Mouse (Mus musculus) cerebellum, postnatal 14 days (tissue): ENCODE data around the gene Trpv5.

Experiments used
- DNase-seq, 2 experiments: peaks; one replicate each; pipeline ENCODE4 v3.0.0; 2021; ENCODE audit warnings: mixed read lengths in 2 of 2

Gene Trpv5

DNA sequence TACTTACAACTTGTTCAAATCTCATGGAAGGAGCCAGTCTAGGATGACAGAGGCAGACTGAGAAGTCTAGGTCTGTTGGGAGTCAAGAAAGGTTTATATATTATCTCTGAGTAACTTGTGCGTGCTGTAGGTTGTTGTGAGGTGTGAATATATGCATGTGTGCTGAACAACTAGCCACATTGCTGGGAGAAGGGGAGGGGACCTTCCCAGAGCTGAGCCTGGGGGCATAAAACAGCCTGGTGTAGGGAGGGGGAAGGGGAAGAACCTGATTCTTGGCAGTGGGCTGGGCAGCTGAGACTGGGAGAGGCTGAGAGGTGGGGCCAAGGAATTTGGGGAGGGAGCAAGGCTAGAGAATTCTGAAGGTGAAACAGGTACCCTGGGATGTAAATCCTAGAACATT, at the start of gene Trpv5:
Gene Trpv5, minus strand, starts transcription at position 101 of the 400 bp plus-strand sequence.
- no peak for DNase-seq

DNA sequence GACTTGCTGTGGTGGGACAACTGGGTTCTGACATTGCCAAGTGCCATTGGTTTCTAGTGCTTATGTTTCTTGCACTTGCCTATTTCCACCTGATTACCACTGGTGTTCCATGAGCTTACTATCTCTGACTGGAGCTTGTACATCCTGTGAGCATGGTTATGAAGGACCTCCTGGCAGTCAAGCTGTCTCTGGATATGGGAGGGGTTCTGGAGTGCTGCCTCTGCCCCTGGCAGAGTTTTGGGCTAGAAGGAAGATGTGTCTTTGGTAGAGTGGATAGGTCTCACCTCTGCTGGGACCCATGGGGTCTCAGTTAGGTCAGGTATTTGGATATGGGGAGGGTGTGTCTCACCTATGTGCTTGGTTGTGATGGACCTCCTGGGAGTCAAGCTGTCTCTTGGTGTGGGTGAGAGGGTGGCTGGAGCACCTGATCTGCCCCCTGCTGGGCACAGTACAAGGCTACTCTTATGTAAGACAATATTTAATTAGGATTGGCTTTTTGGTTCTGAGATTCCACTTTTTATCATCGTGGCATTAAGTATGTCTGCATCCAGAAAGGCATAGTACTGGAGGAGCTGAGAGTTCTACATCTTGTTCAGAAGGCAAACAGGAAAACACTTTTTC, 47.5 kb upstream of the Trpv5 start:
- peak in 1 of 2 experiments; percentile 2 for DNase-seq

DNA sequence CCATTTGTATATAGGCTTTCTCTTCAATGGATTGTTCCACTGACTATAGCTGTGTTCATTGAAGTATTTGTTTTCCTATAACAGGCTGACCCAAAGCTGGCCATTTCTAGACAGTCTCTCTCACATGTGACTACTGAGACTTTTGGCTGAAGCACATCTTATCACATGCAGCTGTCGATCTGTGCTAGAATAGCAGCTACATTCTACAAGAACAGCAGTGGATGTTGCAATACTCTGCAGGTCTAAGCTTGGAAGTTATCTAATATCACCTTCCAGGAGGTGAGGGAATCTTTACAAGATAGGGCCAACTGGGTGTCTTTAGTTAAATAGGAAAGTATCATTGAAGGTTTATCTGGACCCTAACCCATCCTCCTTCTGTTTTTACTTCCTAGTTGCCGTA, 40.9 kb upstream of the Trpv5 start:
- DNase-seq, result no peak

DNA sequence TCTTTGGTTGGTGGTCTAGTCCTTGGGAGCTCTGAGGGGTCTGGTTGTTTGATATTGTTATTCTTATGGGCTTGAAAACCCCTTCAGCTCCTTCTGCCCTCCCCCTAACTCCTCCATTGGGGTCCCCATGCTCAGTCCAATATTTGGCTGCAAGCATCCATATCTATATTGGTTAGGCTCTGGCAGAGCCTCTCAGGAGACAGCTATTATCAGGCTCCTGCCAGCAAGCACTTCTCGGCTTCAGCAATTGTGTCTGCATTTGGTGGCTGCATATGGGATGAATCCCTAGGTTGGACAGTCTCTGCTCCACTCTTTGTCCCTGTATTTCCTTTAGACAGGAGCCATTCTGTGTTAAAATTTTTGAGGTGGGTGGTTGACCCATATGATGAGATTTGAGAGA, 29.7 kb upstream of the Trpv5 start:
- DNase-seq, result no peak

DNA sequence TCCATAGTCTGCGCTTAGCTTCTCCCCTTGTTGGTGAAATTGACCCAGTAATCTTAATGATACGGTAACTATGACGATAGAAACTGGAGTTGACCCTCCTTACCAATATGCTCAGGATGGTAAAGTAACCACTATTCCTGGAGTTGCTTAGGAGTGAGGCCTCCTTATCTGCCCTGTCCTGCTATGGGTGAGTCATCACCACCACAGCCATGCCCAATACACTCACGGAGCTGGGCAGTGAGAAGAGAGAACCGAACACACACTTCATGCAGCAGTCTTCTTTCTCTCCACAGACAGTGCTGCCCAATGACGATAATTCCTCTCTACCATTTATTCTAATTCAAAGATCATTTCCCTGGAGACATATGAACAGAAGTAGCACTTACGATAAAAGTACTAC, 25.7 kb upstream of the Trpv5 start:
- no peak for DNase-seq

DNA sequence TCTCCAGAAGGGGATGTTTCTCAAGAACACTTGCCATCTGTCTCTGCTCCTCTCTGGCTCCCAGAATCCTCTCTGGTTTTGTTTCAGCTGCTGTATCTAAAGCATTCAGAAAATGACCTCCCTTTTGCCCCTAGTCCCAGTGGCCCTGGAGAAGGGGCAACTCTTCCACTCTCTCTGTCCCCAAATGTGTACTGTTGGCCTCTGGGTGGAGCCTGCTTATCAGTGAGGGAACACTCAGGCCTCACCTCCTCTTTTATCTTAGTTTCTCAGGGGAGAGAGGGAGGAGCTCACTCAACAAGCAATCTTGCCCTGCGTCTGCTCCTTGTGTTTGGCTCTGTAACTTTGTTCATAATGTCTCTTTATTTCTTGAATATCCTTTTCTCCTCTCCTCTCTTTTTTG, 23.6 kb upstream of the Trpv5 start, which contains the start of gene Kel:
Gene Kel, minus strand, starts transcription at position 217 of the 400 bp plus-strand sequence.
- DNase-seq, result no peak

DNA sequence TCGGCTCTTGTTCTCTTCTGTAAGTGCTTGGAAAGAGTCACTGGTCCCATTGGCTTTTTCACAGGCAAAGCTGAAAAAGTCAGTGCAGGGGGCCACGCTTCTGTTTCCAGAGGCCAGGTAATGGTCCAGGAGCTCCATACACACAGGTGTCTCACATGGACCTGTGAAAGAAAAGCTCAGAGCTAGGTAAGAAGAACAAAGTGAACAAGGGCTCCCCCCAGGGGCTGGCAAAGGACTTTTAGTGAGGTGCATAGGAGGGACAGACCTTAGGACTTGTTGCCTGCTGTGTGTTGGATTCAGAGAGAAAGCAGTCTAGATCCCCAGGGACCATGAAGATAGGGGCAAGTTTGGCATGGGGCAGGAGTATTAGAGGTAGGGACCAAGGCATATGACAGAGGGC, 22.4 kb upstream of the Trpv5 start:
- no peak for DNase-seq

DNA sequence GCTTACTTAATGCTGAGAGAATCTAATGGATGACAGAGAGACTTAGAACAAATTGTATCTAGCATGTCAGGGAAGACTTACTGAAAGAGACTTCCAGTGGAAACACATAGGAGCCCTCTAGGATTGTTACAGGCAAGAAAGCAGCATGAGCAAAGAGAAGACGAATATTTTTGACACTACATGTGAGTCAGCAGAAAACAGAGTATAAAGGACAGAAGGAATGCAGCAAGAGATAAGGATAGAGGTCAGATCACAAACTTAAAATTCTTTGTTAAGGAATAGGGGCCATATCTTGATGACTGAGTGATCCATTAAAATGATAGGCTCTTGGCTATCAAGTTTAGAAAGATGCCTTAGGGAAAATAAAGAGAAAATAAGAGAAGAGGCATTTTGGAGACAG, 20.7 kb upstream of the Trpv5 start:
- no peak for DNase-seq

DNA sequence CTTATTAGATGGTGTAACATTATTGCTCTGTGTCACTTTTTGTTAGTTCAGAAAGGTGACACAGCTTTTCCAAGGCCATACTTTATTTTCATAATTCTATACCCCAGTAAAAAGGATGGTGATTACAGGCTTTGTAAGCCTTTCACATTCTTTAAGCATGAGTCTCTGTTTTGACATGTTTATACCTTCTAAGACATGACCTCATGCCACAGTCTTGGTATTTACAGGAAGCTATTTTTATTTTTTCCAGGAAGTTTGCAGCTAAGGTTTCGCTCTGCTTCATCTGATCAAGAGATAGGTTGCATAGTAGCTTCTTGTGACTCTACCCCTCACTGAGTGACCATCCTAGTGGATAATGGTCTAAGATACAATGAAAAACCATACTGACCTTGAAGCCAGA, 13.8 kb upstream of the Trpv5 start:
- DNase-seq, result no peak

DNA sequence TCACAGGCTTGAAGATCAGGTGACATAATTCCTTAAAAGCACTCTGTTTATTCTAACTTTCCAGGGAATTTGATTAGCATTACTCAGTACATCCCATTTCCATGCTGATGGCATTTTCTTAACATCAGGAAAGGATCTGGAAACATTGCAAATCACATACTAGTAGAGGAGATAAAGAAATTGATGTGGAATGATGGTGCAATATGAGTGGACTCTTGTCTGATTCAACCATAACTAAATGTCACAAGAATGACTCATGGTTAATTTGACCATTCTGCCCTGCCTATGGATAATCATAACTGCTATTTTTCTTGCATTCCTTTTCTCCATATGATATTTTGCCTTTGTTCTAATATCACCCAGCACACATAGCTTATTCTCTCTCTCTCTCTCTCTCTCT, 11.6 kb upstream of the Trpv5 start:
- DNase-seq, result no peak

DNA sequence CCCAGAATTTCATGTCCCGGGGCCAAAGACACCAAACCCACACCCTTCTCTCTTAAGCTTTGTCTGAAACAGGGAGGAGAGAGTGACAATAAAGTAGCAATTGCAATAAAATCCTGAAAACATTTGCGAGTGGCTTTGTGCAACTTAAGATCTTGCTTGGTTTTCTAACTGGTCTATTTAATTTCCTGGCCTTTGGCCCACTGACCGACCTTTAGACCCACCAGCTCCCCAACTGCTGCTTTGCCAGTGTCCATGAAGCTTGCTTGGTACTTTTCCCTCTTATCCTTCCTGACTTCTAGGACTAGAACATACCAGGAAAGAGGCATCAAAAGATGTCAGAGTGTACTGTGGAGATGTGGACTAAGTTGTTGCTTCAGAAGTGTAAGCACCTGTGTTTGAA, 5.0 kb upstream of the Trpv5 start:
- DNase-seq, result no peak

DNA sequence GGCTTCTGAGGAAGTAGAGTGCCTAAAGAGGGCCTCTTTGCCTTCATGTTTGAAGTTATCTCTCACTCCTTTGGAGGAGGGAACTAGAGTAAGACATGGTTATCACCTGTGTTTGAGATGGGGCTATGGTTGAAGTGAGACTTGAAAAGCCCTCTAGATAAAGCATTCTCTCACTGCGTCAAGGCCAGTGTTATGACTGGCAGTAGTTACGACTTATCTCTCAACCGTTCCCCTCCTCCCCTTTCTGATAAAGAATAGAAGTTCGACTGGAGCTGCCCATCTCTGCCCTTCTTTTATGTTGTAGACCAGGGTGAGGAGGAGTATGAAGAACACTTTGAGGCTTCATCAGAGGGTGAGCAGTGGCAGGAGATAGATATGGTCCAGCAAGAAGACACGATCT, 4.3 kb upstream of the Trpv5 start:
- no peak for DNase-seq

DNA sequence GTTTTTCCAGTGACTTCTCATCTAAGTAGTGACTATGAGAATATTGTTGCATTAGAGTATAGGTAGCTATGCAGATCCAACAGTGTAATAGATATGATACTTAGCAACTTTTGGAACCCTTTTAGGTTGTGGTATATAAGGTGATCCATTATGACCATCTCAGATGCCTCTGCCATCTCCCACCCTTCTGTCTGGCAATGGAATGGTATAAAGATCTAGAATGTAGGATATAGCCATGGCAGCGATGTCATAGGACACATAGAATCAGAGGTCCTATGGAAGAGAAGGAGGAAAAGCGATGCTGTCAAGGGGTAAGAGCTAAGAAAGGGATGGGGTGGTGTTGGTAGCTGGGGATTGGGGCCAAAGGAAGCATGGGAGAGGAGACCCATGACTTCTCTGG, 3.6 kb upstream of the Trpv5 start, which contains the start of gene Llcfc1:
Gene Llcfc1, plus strand, starts transcription at position 301 of the 400 bp plus-strand sequence.
- no peak for DNase-seq

DNA sequence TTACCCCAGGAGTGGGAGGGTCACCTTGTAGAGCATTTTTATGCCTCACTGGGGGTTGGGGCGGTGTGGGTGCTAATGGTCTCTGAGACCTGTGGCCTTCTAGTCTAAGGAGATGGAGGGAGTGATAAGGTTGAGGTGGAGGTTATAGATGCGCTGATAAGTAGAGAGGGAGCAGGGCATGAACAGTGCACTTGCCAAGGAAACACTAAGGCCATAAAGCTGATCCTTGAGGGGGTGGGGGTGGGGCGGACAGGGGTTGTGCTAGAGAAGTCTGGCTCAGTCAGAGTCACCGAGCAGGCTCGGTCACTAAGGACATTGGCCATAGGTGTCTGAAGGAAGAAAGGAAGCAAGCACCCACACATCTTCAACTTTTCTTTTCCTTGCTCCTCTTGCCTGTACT, 1.1 kb upstream of the Trpv5 start:
- DNase-seq, result no peak

DNA sequence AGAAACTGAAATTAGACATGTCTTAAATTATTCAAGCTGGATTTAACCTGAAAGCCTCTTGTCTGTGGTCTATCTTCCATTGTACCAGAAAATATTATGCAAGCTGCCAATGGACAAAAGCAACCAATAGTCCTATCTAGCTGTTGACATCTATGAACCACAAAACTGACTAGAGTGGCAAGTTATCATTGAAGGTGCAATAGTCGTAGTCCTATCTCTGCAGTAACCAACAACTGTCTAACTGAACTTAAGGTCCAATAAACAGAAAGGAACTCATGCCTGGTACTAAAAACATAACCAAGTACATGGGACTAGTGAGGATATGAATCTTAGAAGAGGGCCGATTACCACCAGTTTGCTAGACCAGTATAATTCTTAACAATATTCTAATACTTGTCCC, 4.0 kb downstream of the Trpv5 start:
- DNase-seq, result no peak

DNA sequence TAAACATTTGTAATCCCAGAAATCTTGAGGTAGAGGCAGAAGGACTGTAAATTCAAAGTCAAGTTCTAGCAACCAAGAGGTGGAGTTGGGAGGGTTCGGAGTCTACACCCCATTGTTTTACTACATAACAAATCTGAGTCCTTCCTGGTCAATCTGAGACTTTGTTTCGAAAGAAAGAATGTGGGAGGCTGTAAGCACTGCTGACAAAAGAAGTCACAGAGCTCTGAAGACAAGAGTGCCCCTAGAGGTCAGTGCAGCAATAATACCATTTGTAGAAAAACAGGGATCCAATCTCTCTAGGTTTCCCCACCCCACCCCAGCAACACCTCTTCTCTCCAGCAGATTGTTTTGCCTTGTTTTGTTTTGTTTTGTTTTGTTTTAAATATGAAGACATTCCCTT, 18.2 kb downstream of the Trpv5 start:
- peak in 1 of 2 experiments; percentile 9 for DNase-seq

DNA sequence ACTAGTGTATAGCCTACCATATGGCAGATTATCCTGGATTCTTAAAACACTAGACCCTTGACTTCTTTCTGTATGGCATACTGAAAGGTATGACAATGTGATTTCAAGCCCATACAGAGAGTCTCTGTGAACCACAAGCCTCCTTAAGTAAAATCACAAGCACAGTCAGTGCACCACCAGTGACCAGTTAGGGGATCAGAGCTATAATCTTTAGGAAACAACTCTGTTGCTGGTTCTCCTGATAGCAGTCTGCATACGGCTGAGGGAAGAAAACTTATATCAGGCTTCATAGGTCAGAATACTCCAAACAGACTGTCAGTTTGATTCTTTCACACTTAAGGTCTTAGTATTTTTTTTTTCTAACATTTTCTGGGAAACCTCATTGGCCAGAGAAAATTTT, 22.1 kb downstream of the Trpv5 start:
- no peak for DNase-seq

DNA sequence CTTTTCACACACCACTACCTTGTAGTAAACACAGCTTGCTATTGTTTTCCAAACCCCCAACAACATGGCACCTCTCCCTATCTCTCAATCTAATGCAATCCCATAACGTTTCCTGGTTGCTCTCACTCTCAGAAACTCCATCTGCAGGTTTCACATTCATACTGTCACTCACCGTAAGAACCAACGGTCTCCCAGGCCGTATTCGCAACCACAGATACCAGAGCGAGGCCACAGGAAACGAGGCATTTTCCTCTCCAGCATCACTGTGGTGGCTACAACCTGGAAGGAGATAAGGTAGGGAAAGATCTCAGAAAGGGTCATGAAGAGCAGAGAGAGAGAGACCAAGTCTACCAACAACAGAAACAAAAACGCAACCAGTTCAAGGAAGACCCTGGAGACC, 25.9 kb downstream of the Trpv5 start:
- no peak for DNase-seq

DNA sequence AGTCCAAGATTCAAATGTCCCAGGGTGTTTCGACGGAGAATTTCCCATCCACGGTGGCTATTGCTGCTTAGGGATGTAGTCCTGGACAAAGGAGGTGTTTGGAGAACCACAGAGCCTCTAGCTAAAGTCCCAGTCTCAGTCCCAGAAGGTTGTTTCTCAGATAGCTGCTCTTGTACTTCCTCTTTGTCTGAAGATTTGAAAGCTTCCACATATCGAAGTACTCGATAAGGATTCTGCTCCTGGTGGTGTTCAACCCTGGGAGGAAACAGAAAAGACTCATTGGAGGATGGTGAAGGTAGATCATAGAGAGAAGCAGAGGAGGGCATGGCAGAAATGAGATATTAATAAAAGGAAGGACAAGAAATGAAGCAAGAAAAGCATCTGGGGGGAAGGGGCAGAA, 27.4 kb downstream of the Trpv5 start:
- DNase-seq, result no peak

DNA sequence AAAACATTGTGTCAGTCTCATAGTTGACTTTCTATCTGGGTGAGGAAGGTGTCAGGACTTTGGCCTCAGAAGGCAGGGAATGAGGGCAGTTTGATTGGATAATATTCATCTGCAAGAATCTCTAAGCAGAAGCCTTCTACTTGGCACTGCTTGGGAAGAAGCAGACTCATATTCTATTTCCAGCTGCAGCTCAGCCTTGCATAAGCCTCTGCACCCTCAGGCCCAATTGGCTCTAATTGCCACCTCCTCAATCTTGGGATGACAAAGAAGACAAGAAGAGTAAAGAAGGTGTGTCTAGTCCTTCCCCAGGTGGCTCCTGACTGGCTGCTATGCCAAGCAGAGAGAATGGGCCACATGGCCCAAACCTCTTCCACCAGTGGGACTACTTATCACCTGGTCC, 33.9 kb downstream of the Trpv5 start:
- DNase-seq, result no peak

DNA sequence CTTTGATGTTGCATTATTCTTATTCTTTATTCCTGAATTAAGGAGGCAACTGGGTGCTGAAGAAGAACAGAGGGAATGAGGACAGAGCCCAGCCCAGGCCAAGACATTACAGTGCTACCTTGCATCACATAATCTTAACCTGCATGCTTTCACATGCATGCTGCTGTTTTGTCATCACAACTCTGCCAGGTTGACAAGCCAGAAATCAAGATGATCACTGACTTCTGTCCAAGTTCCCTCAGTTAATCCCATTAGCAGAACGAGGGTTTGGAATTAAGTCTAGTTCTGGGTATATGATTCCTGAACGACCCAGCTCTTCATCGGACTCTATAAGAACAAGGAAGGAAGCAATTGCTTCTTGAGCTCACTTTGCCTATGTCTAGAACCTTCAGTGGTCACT, 34.3 kb downstream of the Trpv5 start:
- DNase-seq, result no peak

DNA sequence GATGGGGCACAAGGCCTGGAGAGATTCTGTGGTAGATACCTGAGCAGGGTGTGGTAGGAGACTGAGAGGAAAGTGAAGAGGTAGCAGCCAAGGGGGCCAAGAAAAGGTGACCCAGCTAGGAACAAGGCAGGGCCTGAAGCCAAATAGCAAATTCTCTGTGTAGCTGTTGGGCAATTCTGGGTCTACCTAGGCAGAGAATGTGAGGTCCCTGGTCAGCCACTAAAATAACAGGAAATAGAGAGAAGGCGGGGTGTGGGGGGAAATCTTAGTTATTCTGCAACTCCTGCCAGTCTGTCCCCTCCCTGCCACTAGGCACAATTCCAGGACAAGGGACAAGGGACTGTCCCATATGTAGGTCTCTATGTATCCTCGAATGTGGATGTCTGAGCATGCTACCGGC, 37.3 kb downstream of the Trpv5 start:
- DNase-seq, result no peak

DNA sequence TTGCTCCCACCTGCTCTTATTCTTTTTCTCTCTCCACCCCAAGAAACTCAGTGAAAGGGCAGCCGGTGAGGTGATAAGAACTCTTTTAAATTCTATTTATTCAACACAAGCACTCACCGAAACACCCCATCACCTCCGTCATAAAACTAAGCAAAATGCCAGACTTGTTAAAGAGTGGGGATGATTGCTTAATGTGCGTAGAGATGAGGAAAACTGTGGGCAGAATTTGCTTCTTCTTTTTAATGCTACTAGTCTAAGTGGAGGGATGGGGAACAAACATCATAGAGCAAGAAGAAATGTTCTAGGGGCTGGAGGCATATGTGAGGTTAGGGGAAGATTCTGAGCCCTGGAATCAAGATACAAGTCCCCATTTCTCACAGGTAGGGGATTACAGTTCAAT, 37.8 kb downstream of the Trpv5 start:
- DNase-seq, result no peak

DNA sequence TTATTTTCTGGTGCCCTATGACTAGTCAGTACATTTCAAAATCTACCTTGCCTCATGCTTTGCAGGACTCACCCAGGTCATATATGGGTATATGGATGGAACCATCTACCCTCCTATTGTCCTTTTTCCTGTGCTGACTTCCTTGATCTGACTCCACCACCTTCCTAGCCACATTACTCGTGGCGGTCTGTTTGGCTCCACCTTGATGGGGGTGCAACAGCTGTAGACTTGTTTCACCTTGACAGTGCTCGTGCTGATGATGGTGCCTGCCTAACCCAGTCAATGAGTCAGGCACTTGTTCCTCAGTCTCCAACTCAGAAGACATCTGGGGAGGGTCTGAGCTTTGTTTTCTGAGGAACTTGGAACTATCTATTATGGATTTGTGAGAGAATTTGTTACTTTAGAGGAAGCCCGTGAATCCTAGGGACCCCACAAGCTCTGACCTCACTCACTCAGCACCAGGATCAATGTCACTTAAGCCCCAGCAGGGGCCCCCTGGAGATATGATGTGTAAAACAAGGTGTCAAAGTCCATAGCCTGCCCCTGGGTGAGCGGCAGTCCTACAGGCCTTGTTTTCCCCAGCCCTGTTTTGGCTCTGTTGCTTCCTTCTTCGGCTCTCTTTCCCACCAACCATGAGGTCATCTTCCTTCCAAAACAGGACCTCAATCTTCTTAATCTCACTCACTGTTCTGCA, 39.2 kb downstream of the Trpv5 start:
- DNase-seq, result no peak

DNA sequence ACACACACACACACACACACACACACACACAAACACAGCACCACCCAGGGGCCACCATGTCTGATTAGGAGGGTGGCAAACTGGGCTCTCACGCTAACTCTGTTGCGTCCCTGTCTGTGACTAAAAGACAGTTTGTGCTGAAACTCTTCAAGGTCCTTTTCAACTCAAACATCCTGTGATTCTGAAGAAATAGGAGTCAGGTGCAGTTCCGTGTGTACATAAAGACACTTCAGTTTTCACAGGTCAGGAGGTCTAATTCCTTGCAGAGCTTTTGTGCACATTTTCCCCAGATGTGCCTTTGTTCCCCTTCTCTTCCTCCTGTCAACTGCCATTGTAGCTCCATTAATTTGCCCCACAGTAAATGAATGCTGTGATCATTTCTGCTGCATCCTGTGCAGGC, 40.1 kb downstream of the Trpv5 start:
- no peak for DNase-seq
